Mouse (Mus musculus) left cerebral cortex, adult 8-10 months (tissue): ENCODE measurements around the gene Fam83g. TPM values are rescaled to one million over a fixed set of nuclear protein-coding genes. Genes with fewer than 3 reads are reported as not detected.

Source experiments
- DNase-seq, 2 experiments: peaks; one replicate each; pipeline ENCODE4 v3.0.0; 2022; ENCODE audit warnings: low spot score in 2 of 2
- total RNA-seq, 4 experiments: library from RNA; stranded (reverse); gene quantifications; 2 replicates each; pipeline ENCODE4 v1.2.4; 2022

Fam83g gene
- total RNA-seq, 4 experiments from 2014 or later = 0.09 to 0.28 TPM; not detected in 2

DNA sequence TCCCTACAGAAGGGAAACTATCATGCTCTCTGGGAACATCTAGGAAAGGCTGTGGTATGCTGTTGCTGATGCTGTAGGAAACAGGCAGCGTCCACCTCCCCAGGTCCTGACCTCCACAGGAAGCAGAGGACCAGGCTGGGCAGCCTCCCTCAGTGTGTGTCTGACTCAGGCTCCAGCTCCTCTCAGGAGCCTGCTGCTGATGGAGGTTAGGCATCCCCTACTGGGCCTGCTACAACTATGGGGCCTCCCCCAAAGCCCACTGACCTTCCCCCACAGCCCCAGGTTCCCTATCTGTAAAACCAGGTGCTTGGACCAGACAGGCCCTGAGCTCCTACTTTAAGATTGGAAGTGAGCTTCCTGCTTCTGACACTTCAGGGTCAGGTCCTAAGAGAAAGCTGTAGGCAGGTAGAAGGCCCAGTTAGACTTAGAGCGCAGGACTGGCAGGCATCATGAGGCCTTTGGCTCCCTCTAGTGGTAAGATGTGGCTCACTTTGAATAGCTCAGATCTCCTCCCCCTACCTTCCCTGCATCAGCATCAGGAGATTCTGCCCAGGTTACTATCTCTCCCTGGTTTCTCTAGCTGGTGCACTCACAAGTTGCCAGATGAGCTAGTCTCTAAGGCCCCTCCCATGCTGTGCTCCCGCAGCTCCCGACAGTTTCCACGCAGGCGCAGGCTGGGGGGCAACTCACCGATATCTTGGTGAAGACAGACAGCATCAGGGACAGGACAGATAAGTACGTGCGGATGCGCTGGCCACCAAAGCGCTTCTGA lies 30.6 kb downstream of the Fam83g start:
- DNase-seq = peak; percentile 31 to 49

GRCm38 (mm10) chr11:61715130-61715529 lies 31.2 kb downstream of the Fam83g start:
- no peak for DNase-seq

GRCm38 (mm10) chr11:61717990-61718389 lies 34.1 kb downstream of the Fam83g start:
- no peak for DNase-seq

GRCm38 (mm10) chr11:61719387-61719786 lies 35.5 kb downstream of the Fam83g start:
- DNase-seq = no peak

- DNase-seq = no peak
Measured at GRCm38 (mm10) chr11:61719826-61720225, 35.9 kb downstream of the Fam83g start.

GRCm38 (mm10) chr11:61720636-61721035 lies 36.7 kb downstream of the Fam83g start, which contains the start of gene Slc5a10:
Gene Slc5a10, minus strand, starts transcription at chr11:61720826.
- DNase-seq = no peak

GRCm38 (mm10) chr11:61722077-61722476 lies 38.2 kb downstream of the Fam83g start:
- no peak for DNase-seq

GRCm38 (mm10) chr11:61728037-61728436 lies 44.1 kb downstream of the Fam83g start:
- DNase-seq = no peak

DNA sequence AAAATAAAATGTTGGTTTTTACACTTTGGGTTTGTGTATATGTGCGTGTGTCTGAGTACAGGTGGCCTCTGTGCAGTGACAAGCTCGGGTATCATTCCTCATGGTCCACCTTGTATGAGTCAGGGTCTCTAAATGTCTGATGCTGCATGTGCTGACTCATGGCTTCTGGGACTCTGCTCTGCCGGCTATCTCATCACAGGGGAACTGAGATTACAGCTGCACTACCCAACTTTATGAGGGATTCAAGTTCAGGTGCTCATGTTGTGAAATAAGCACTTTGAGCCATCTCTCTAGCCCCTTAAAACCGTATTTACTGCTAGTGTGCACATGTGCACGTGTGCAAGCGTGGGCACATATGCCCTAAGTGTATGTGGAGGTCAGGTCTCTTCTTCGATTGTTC lies 48.8 kb downstream of the Fam83g start:
- no peak for DNase-seq

- DNase-seq = no peak
Measured at GRCm38 (mm10) chr11:61737290-61737689, 53.4 kb downstream of the Fam83g start.

DNA sequence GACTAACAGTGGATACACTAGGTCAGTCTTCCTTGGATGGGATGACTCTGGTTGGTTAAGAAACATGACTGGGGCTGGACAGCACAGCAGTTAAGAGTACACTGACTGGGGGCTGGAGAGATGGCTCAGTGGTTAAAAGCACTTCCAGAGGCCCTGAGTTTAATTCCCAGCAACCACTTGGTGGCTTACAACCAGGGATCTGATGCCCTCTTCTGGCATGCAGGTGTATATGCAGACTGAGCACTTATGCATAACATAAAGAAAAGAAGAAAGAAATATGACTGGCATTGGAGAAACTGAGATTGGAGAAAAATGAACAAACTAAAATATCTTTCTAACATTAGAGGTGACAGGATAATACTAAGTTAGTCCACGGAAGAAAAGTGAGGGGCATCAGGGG lies 56.6 kb downstream of the Fam83g start:
- no peak for DNase-seq

DNA sequence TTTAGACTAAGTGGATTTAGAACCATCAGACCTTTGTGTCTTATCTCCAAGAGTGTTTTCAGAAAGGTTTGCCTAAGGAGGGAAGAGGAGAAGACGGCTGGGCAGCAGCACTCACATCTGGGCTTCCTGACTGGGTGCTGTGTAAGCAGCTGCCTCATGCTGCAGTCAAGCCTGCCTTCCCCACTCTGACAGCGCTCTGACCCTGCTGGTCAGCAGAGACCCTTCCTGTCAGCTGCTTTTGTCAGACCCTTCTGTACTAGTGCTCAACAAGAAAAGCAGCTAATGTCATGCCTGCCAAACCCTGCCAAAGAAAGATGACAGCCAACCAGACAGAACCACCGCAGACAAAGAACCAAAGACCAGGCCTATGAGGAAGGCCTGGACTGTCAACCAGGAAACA lies 59.9 kb downstream of the Fam83g start:
- no peak for DNase-seq

- no peak for DNase-seq
Measured at GRCm38 (mm10) chr11:61744460-61744859, 60.6 kb downstream of the Fam83g start.

GRCm38 (mm10) chr11:61745781-61746180 lies 61.9 kb downstream of the Fam83g start:
- DNase-seq = no peak

GRCm38 (mm10) chr11:61747161-61747560 lies 63.3 kb downstream of the Fam83g start:
- DNase-seq = no peak

- DNase-seq = no peak
Measured at GRCm38 (mm10) chr11:61751612-61752011, 67.7 kb downstream of the Fam83g start.

DNA sequence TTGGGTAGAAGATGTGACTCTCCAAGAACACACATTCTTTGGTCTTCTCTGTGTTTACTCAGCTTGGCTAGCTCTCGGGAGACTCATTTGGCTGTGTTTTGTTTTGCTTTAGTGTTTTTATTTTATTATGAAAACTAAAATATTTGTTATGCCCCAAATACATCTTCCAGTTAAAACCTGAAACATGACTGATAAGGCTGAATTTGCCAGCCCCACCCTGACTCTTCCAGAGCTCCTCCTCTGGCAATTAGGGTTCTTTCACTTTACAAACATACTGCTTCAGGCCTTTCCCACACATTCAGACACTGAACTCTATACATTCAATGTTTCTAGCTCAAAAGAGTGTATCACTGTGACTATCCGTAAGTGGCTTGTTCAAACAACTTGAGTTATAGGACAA lies 73.3 kb downstream of the Fam83g start:
- no peak for DNase-seq

Other genes starting within 250 kb of the Fam83g start
- 100 to 1,000 TPM; 223 to 281 (median 257) TPM for gene Rnf112, start 230.0 kb upstream of the Fam83g start, total RNA-seq
- 1 to 10 TPM; 1.9 to 4.0 (median 3.1) TPM for gene Mfap4, start 198.7 kb upstream of the Fam83g start, total RNA-seq
- gene Mapk7, start 189.7 kb upstream of the Fam83g start, total RNA-seq = 10 to 100 TPM; 19.5 to 22.4 (median 21.0) TPM
- gene B9d1, start 178.9 kb upstream of the Fam83g start, total RNA-seq = 10 to 100 TPM; 46.9 to 57.8 (median 47.2) TPM
- 100 to 1,000 TPM; 101 to 118 (median 107) TPM for gene Epn2, start 104.4 kb upstream of the Fam83g start, total RNA-seq
- gene Grap, start 30.8 kb upstream of the Fam83g start, total RNA-seq = 1 to 10 TPM; 3.3 to 5.2 (median 4.9) TPM
- under 1 TPM in 3 of 4 experiments, not detected in 1; 0.20 to 0.33 (median 0.32) TPM for gene Slc5a10, start 36.7 kb downstream of the Fam83g start, total RNA-seq
- gene Prpsap2, start 78.0 kb downstream of the Fam83g start, total RNA-seq = 10 to 100 TPM; 43.6 to 47.8 (median 45.3) TPM
- gene Ulk2, start 171.0 kb downstream of the Fam83g start, total RNA-seq = 10 to 100 TPM; 71.9 to 76.5 (median 75.6) TPM
- gene Akap10, start 246.2 kb downstream of the Fam83g start, total RNA-seq = 10 to 100 TPM; 31.8 to 34.0 (median 33.0) TPM